Mouse (Mus musculus) mouse embryonic stem cell (cell line): Measurements from ENCODE around the gene Sap30l.

Experiments used
- in situ Hi-C, 2 experiments: fragments of 300-500 bp; cut with MboI; formaldehyde crosslinking; loops; 1 replicate in 1 of 2; 3 replicates in 1 of 2; pipeline ENCODE4 v1.14.3; 2019 to 2020; ENCODE audit warnings: low sequenced_read_pairs in 2 of 2, low pct_unique_long_range_greater_than_20kb in 1 of 2, mixed read lengths in 1 of 2; ENCODE audit not compliant: unreplicated experiment in 1 of 2

Sap30l gene

GRCm38 (mm10) chr11:57800971-57801765, at the start of gene Sap30l:
Gene Sap30l, plus strand, starts transcription at chr11:57801637.
- in situ Hi-C loops: no loop called here

DNA sequence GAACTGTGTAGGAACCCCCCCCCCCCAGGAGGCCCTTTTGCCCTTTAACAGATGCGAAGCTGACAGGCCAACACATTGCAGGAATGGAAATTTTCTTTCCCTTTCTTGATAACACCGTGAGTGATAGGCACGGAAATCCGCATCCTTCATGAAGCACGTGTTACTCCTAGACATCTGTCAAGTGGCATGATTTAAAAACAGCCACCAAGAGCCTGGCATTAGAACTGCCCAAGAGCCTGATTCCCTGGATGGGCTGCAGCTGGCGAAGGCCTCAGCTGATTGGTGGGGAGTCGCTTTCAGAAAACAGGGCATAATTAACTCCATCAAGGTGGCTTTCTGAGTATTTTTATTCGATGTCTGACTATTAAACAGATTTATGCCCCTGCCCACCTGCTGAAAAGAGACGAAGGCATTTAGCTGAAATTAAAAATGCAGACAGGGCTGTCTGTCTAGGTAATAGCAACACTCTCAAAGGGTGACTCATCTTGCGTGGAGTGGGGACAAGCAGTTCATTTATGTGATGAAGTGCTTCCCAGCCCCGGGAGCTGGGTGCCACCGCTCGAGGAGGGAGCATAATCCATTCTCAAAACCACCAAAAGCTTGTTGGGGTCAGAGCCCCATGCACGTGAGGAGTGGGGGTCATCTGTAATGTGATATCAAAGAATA, 47.8 kb upstream of the Sap30l start:
- in situ Hi-C loops: no loop called here

GRCm38 (mm10) chr11:57758621-57759020, 42.8 kb upstream of the Sap30l start:
- in situ Hi-C loops: no loop called here

DNA sequence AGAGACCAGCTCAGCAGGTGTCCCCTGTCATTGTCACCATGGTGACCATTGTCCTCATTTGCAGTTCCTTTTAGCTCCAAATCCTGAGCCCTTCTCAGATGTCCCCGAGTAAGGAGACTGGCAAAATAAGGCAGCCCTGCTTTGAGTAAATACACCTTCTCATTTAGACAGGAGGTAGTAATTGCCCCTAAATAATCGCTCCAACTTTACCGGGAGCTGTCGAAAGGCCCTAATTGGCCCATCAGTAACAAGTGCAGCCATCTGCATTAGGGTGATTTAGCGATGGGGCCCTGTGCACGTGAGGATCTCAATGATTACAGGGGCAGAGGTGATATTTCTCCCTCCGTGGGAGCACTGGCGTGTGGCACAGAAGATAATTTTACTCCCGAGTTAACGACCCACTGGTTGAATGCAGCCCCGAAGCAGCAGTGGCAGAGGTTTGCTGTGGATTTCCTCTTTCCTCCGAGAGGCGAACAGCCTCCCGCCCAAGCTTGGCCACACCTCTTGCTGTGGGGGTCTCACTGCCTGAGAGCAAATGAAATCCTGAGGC, 40.9 kb upstream of the Sap30l start:
- in situ Hi-C loops: loop anchor here in 1 of 2 experiments (10.0 kb wide), 1 partner anchor 216 kb away; no protein-coding TSS in a partner anchor

GRCm38 (mm10) chr11:57761347-57761746, 40.1 kb upstream of the Sap30l start:
- in situ Hi-C loops: loop anchor here in 1 of 2 experiments (10.0 kb wide), 1 partner anchor 217 kb away; no protein-coding TSS in a partner anchor

GRCm38 (mm10) chr11:57764124-57764523, 37.3 kb upstream of the Sap30l start:
- in situ Hi-C loops: loop anchor here in 1 of 2 experiments (10.0 kb wide), 1 partner anchor 219 kb away; no protein-coding TSS in a partner anchor

DNA sequence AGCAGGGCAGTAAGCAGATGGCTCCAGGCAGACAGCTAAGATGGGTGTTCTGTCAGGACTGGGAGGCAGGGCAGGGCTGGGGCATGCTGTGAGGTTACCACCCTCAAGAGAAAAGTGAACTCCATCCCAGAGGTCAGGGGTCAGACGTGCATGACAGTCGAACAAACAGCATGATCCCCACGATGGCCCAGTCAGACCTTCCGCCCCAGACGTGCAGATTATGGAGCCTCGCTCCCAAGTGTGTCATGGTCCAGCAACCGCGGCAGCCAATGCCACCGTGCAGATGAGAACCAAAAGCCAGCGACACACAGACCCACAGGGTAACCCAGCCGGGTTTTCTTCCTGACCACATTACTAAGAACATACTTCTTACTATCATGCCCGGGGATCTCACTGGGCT, 34.8 kb upstream of the Sap30l start:
- in situ Hi-C loops: loop anchor here in 1 of 2 experiments (10.0 kb wide), 1 partner anchor 222 kb away; no protein-coding TSS in a partner anchor

GRCm38 (mm10) chr11:57767171-57767570, 34.3 kb upstream of the Sap30l start:
- in situ Hi-C loops: loop anchor here in 1 of 2 experiments (10.0 kb wide), 1 partner anchor 222 kb away; no protein-coding TSS in a partner anchor

DNA sequence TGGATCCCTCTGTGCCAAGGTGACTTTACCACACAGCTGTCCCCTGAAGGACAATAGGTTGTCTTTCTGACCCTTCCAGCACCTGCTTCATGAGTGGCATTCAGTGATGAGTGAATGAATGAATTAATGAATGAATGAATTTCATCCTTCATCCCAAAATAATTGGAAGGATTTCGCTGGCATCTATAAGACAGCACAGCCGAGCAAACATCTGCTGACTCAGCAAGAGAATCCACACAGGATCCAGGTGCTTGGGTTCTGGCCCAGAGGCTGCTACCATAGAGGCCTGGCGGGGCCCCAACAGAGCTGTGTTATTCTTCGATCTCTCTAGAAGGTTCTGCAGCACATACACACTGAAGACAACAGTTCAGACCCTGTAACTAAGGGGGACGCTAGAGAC, 30.7 kb upstream of the Sap30l start:
- in situ Hi-C loops: loop anchor here in 1 of 2 experiments (5.0 kb wide), 1 partner anchor 48 kb away; no protein-coding TSS in a partner anchor

DNA sequence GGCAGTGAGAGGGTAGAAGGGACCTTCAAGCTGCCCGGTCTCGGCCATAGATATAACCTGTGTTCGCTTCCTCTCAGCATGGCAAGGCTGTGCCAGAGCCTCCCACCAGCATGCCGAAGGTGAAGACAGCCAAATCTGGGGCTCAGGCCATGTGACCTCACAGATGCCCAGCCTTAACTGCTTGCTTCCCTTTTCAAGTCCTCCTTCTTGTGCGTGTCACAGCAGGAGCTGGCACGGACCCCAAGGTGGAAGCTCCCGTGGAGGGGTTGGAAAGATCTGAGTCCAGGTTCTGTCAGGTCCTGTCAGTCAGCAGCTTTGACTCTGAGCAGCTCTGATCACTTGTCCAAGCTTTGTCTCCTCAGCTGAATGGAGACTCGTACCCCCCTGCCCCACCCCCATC, 29.8 kb upstream of the Sap30l start:
- in situ Hi-C loops: loop anchor here in 1 of 2 experiments (5.0 kb wide), 1 partner anchor 49 kb away; no protein-coding TSS in a partner anchor

- in situ Hi-C loops: loop anchor here in 1 of 2 experiments (5.0 kb wide), 1 partner anchor 51 kb away; no protein-coding TSS in a partner anchor
Observed at GRCm38 (mm10) chr11:57773479-57773878, 28.0 kb upstream of the Sap30l start.

DNA sequence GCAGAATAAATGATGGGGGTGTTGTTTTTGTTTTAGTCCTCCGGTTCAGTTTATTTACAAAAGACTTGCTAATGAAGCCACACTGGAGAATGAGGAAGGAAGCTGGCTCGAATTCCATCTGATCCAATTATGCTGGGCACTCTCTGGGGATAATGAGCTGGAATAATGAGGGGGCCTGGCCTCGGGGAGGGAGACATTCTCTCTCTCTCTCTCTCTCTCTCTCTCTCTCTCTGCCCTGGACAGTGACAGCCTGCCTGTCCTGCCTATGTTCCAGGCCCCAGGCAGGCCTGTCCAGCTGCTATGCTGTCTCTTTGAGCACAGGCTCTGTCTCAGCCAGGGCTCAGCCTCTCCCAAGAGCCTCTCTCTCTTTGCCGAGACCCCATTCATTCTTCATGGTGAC, 27.5 kb upstream of the Sap30l start:
- in situ Hi-C loops: loop anchor here in 1 of 2 experiments (5.0 kb wide), 1 partner anchor 52 kb away; no protein-coding TSS in a partner anchor

DNA sequence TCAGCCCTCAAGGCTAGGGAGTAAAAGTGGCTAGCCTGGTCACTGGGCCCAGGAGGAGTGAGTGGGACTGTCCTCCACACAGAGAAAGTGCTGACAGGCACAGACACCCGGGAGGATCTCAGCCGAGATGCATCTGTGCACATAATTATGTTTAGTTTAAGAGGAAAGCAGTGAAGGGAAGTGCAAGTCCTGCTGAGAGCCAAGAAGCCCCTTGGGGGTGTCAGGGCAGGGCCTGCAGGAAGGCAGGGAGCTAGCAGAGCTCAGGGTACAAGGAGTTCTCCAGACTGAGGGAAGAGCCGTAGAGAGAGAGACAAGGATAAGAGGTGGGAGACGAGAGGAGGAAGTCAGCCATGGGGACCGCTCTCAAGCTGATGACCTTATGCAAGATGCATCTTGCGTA, 25.6 kb upstream of the Sap30l start:
- in situ Hi-C loops: no loop called here

- in situ Hi-C loops: no loop called here
Observed at GRCm38 (mm10) chr11:57776546-57776945, 24.9 kb upstream of the Sap30l start.

GRCm38 (mm10) chr11:57778349-57778748, 23.1 kb upstream of the Sap30l start:
- in situ Hi-C loops: no loop called here

DNA sequence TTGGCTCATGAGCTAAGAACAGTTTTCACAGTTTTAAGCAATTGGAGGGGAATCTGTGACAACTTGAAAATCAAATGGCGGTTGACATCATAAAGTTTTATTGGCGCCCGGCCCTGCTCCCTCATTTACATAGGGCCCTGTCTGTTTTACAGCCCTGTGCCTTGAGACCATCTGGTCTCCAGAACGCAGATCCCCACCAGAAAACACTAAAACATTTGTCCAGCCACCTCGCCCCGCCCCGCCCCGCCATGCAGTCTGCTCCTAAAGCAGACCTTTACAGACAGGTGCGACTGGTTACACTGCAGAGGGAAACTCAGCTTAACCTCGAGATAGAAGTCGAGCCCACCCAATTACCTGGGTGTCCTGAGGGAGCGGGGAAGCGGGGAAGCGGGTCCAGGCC, 21.6 kb upstream of the Sap30l start:
- in situ Hi-C loops: no loop called here

DNA sequence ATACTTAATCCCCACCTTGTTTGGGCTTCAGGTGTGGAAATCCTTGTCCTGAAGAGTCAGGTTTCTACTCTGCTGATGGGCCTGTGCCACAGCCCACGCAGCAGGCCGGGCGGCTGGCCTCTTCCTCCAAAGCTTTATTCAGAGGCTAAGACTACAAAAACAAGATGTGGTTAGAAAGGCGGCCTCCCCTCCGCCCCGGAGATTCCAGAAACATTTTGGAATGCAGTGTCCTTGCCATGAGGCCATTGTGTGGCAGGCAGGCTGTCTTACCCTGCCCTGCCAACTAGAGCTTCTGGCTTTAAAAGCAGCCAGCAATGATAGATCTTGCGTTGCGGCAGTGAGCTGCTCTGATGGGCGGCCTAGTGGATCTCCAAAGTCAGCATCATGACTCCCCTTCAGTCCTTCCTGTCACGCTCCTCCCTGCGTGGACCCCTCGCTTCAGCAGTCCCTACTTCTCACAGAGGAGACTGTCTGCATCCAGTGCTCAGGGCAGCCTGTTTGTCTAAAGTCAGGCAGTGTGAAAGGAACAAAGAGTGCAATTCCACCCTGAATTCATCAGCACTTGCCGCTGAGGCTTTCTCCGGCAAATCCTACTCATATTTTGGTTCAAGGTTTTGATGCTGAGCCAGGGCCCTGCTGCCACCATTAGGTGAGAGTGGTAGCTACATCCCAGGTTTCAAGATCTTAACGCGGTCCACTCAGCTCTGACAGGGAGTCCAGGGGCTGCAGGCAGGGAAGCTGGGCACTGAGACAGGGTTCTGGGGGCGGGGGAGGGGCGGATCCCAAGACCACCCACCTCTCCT, 14.6 kb upstream of the Sap30l start:
- in situ Hi-C loops: no loop called here

GRCm38 (mm10) chr11:57787913-57788312, 13.5 kb upstream of the Sap30l start:
- in situ Hi-C loops: no loop called here
